Mouse (Mus musculus) neural tube, embryonic 13.5 days (tissue): ENCODE results near the gene Abat. TPM values are rescaled to one million over a fixed set of nuclear protein-coding genes. Genes with fewer than 3 reads are reported as not detected.

Source experiments
- ATAC-seq: fragments of 200-750 bp; cut with Nextera tagmentation; 2 replicates; pipeline ENCODE4 v1.8.0; 2017; ENCODE audit warnings: low read depth, mild to moderate bottlenecking, moderate TSS enrichment, moderate library complexity
- H3K27ac ChIP-seq: fragments of 300-500 bp; sonication (generic); replicated peaks from 2 replicates; pipeline ENCODE4 v1.5.1; 2015; ENCODE audit warnings: moderate library complexity, mild to moderate bottlenecking, inconsistent platforms
- H3K27me3 ChIP-seq: fragments of 300-500 bp; sonication (generic); 2 replicates; pipeline ENCODE4 v1.6.1; 2015; ENCODE audit warnings: mild to moderate bottlenecking, inconsistent platforms
- H3K36me3 ChIP-seq: fragments of 300-500 bp; sonication (generic); 2 replicates; pipeline ENCODE4 v1.6.1; 2015; ENCODE audit warnings: mild to moderate bottlenecking, inconsistent platforms
- H3K4me1 ChIP-seq: fragments of 300-500 bp; sonication (generic); replicated peaks from 2 replicates; pipeline ENCODE4 v1.6.1; 2015; ENCODE audit warnings: inconsistent platforms
- H3K4me2 ChIP-seq: fragments of 300-500 bp; sonication (generic); 2 replicates; pipeline ENCODE4 v1.6.1; 2015; ENCODE audit warnings: inconsistent platforms, mild to moderate bottlenecking, moderate library complexity
- H3K4me3 ChIP-seq: fragments of 300-500 bp; sonication (generic); 2 replicates; pipeline ENCODE4 v1.5.1; 2015; ENCODE audit warnings: mild to moderate bottlenecking, inconsistent platforms
- H3K9ac ChIP-seq: fragments of 300-500 bp; sonication (generic); 2 replicates; pipeline ENCODE4 v1.6.1; 2015; ENCODE audit warnings: moderate library complexity, mild to moderate bottlenecking, inconsistent platforms
- H3K9me3 ChIP-seq: fragments of 300-500 bp; sonication (generic); 2 replicates; pipeline ENCODE4 v1.6.1; 2016; ENCODE audit warnings: inconsistent platforms
- WGBS: fragments of 180-500 bp; shearing (Covaris S2); methylation state at CpG from one replicate; pipeline ENCODE4 v1.1.7; 2015; 5-methylcytosine and 5-hydroxymethylcytosine counted together
- polyA plus RNA-seq: library from polyadenylated mRNA; unstranded; fragments of >200 nt; fragmentation: Nextera tagmentation; extraction: Ambion mirVana; gene quantifications from 2 replicates; pipeline ENCODE4 v1.2.1, GENCODE M21; 2015

The Abat gene
- polyA plus RNA-seq, 1 experiment from 2014 or later = 120 TPM

GRCm38 (mm10) chr16:8578326-8578725 is 65.1 kb downstream of the Abat start:
- no peak overlapping the region for H3K27ac ChIP-seq
- H3K9ac ChIP-seq = no peak overlapping the region
- 62% methylated on average over 4 of the region's 4 CpGs for WGBS
- no peak overlapping the region for H3K4me2 ChIP-seq
- H3K9me3 ChIP-seq = no peaks in the 10 kb centered on the region
- H3K4me1 ChIP-seq = peaks cover 6% of the 10 kb centered on the region
- no peaks in the 10 kb centered on the region for H3K27me3 ChIP-seq
- H3K4me3 ChIP-seq = no peak overlapping the region
- peaks cover 69% of the 10 kb centered on the region for H3K36me3 ChIP-seq
- no peak for ATAC-seq

GRCm38 (mm10) chr16:8579546-8579945 is 66.3 kb downstream of the Abat start:
- Histone ChIP-seq H3K27ac (no peak overlapping the region), H3K4me3 (no peak overlapping the region), H3K36me3 (peaks cover 69% of the 10 kb centered on the region), H3K27me3 (no peaks in the 10 kb centered on the region), H3K9ac (no peak overlapping the region), H3K9me3 (no peaks in the 10 kb centered on the region), H3K4me2 (no peak overlapping the region), H3K4me1 (peaks cover 7% of the 10 kb centered on the region; the same call in 1 of the 2 replicates)
- 84% methylated on average over 5 of the region's 5 CpGs for WGBS
- no peak for ATAC-seq

GRCm38 (mm10) chr16:8581661-8582239 is 68.5 kb downstream of the Abat start:
- 93% methylated on average over 6 of the region's 6 CpGs for WGBS

GRCm38 (mm10) chr16:8582579-8583295 is 69.5 kb downstream of the Abat start:
- no peak overlapping the region for H3K4me2 ChIP-seq
- H3K9ac ChIP-seq = no peak overlapping the region
- no peaks in the 10 kb centered on the region for H3K27me3 ChIP-seq
- H3K4me1 ChIP-seq = peaks cover 8% of the 10 kb centered on the region; the same call in 1 of the 2 replicates
- 93% methylated on average over 5 of the region's 5 CpGs for WGBS
- H3K9me3 ChIP-seq = no peaks in the 10 kb centered on the region
- no peak for ATAC-seq
- no peak overlapping the region for H3K27ac ChIP-seq
- no peak overlapping the region for H3K4me3 ChIP-seq
- peaks cover 81% of the 10 kb centered on the region for H3K36me3 ChIP-seq

More at GRCm38 (mm10) chr16:8581661-8582239, 68.5 kb downstream of the Abat start:
- Histone ChIP-seq H3K27ac (no peak overlapping the region), H3K27me3 (no peaks in the 10 kb centered on the region), H3K4me2 (no peak overlapping the region), H3K4me1 (peaks cover 8% of the 10 kb centered on the region; the same call in 1 of the 2 replicates), H3K36me3 (peaks cover 79% of the 10 kb centered on the region), H3K4me3 (no peak overlapping the region), H3K9me3 (no peaks in the 10 kb centered on the region), H3K9ac (no peak overlapping the region)
- no peak for ATAC-seq

GRCm38 (mm10) chr16:8584248-8584647 is 71.0 kb downstream of the Abat start:
- Histone ChIP-seq H3K4me2 (no peak overlapping the region), H3K4me3 (no peak overlapping the region), H3K27ac (0 out of 2 replicates have a peak overlapping the region, but pooled peaks have one; percentile 20), H3K27me3 (no peaks in the 10 kb centered on the region), H3K36me3 (peaks cover 81% of the 10 kb centered on the region), H3K9me3 (no peaks in the 10 kb centered on the region), H3K9ac (no peak overlapping the region), H3K4me1 (peaks cover 8% of the 10 kb centered on the region; the same call in 1 of the 2 replicates)
- ATAC-seq = no peak; the same call in 1 of the 2 replicates
- 36% methylated on average over 1 of the region's 1 CpGs for WGBS

GRCm38 (mm10) chr16:8585056-8585455 is 71.8 kb downstream of the Abat start:
- Histone ChIP-seq H3K4me3 (no peak overlapping the region), H3K27me3 (no peaks in the 10 kb centered on the region), H3K9ac (no peak overlapping the region), H3K27ac (no peak overlapping the region), H3K4me2 (no peak overlapping the region), H3K9me3 (no peaks in the 10 kb centered on the region), H3K36me3 (peaks cover 85% of the 10 kb centered on the region), H3K4me1 (peaks cover 8% of the 10 kb centered on the region; the same call in 1 of the 2 replicates)
- no peak for ATAC-seq
- 82% methylated on average over 5 of the region's 5 CpGs for WGBS

GRCm38 (mm10) chr16:8595411-8595810 is 82.2 kb downstream of the Abat start:
- Histone ChIP-seq H3K36me3 (peaks cover 37% of the 10 kb centered on the region), H3K27me3 (no peaks in the 10 kb centered on the region), H3K9me3 (no peaks in the 10 kb centered on the region), H3K9ac (no peak overlapping the region), H3K4me2 (no peak overlapping the region), H3K4me3 (no peak overlapping the region), H3K4me1 (no peaks in the 10 kb centered on the region), H3K27ac (no peak overlapping the region)
- WGBS = 74% methylated on average over 4 of the region's 4 CpGs
- no peak for ATAC-seq

- Histone ChIP-seq H3K9me3 (no peaks in the 10 kb centered on the region), H3K27ac (no peak overlapping the region), H3K4me3 (no peak overlapping the region), H3K9ac (no peak overlapping the region), H3K4me1 (no peaks in the 10 kb centered on the region), H3K4me2 (no peak overlapping the region), H3K27me3 (no peaks in the 10 kb centered on the region), H3K36me3 (peaks cover 46% of the 10 kb centered on the region)
- no peak for ATAC-seq
- 68% methylated on average over 4 of the region's 4 CpGs for WGBS
Observed at GRCm38 (mm10) chr16:8596336-8596735, 83.1 kb downstream of the Abat start.

GRCm38 (mm10) chr16:8597516-8597915 is 84.3 kb downstream of the Abat start:
- H3K4me2 ChIP-seq = no peak overlapping the region

GRCm38 (mm10) chr16:8603789-8604188 is 90.6 kb downstream of the Abat start:
- Histone ChIP-seq H3K4me3 (no peak overlapping the region), H3K27ac (no peak overlapping the region), H3K9me3 (no peaks in the 10 kb centered on the region), H3K27me3 (no peaks in the 10 kb centered on the region), H3K9ac (no peak overlapping the region), H3K4me2 (no peak overlapping the region), H3K4me1 (no peaks in the 10 kb centered on the region), H3K36me3 (peaks cover 71% of the 10 kb centered on the region)
- 93% methylated on average over 3 of the region's 3 CpGs for WGBS
- ATAC-seq = no peak

More at GRCm38 (mm10) chr16:8597516-8597915, 84.3 kb downstream of the Abat start:
- WGBS = 88% methylated on average over 5 of the region's 5 CpGs
- Histone ChIP-seq H3K27me3 (no peaks in the 10 kb centered on the region), H3K27ac (no peak overlapping the region), H3K36me3 (peaks cover 55% of the 10 kb centered on the region), H3K9ac (no peak overlapping the region), H3K9me3 (no peaks in the 10 kb centered on the region), H3K4me3 (no peak overlapping the region), H3K4me1 (no peaks in the 10 kb centered on the region)
- ATAC-seq = no peak

GRCm38 (mm10) chr16:8610397-8610796 is 97.2 kb downstream of the Abat start:
- Histone ChIP-seq H3K27ac (no peak overlapping the region), H3K9ac (no peak overlapping the region), H3K4me1 (no peaks in the 10 kb centered on the region), H3K36me3 (peaks cover 87% of the 10 kb centered on the region), H3K4me2 (no peak overlapping the region), H3K4me3 (no peak overlapping the region), H3K9me3 (no peaks in the 10 kb centered on the region), H3K27me3 (no peaks in the 10 kb centered on the region)
- 84% methylated on average over 3 of the region's 3 CpGs for WGBS
- no peak for ATAC-seq

GRCm38 (mm10) chr16:8612214-8613005 is 99.2 kb downstream of the Abat start:
- Histone ChIP-seq H3K27me3 (no peaks in the 10 kb centered on the region), H3K4me2 (no peak overlapping the region), H3K9ac (no peak overlapping the region), H3K9me3 (no peaks in the 10 kb centered on the region), H3K36me3 (peaks cover 90% of the 10 kb centered on the region), H3K27ac (no peak overlapping the region), H3K4me3 (no peak overlapping the region), H3K4me1 (no peaks in the 10 kb centered on the region)
- WGBS = 87% methylated on average over 8 of the region's 8 CpGs
- no peak for ATAC-seq
